Mouse (Mus musculus) effector memory CD4-positive, alpha-beta T cell, adult 7 months (primary cell): ENCODE results near the gene Tmem253. TPM values are rescaled to one million over a fixed set of nuclear protein-coding genes. Genes with fewer than 3 reads are reported as not detected.

Source experiments
- polyA plus RNA-seq: library from polyadenylated mRNA; unstranded; fragments of 100-300 nt; shearing (Covaris generic); gene quantifications from one replicate; pipeline ENCODE4 v1.2.1, GENCODE M21; 2017

The Tmem253 gene
- polyA plus RNA-seq: not detected

GRCm38 (mm10) chr14:52015445-52016100, at the start of gene Tmem253:
Tmem253 (plus strand) TSS chr14:52015658.

GRCm38 (mm10) chr14:51984247-51985231, 30.9 kb upstream of the Tmem253 start, which contains the start of gene Arhgef40:
Arhgef40 (plus strand) TSS chr14:51984719.

GRCm38 (mm10) chr14:52020486-52021137, 5.2 kb downstream of the Tmem253 start, which contains the start of gene Zfp219:
Zfp219 (minus strand) TSS chr14:52020733.

GRCm38 (mm10) chr14:52042359-52042758, 26.9 kb downstream of the Tmem253 start, which contains the start of gene Olfr221:
Olfr221 (minus strand) TSS chr14:52042459.

Other genes starting within 250 kb of the Tmem253 start
- gene Ang4, start 242.1 kb upstream of the Tmem253 start, polyA plus RNA-seq: not detected
- not detected for gene AY358078, start 215.6 kb upstream of the Tmem253 start, polyA plus RNA-seq
- gene Ear6, start 162.0 kb upstream of the Tmem253 start, polyA plus RNA-seq: 0.59 TPM
- gene Mettl17, start 130.8 kb upstream of the Tmem253 start, polyA plus RNA-seq: 38.5 TPM
- gene Slc39a2, start 122.8 kb upstream of the Tmem253 start, polyA plus RNA-seq: not detected
- gene Ndrg2, start 101.5 kb upstream of the Tmem253 start, polyA plus RNA-seq: 11.3 TPM
- gene Tppp2, start 97.2 kb upstream of the Tmem253 start, polyA plus RNA-seq: not detected
- gene Rnase13, start 92.9 kb upstream of the Tmem253 start, polyA plus RNA-seq: not detected
- 1.1 TPM for gene Arhgef40, start 30.9 kb upstream of the Tmem253 start, polyA plus RNA-seq
- 13.6 TPM for gene Zfp219, start 5.1 kb downstream of the Tmem253 start, polyA plus RNA-seq
- gene Olfr221, start 26.8 kb downstream of the Tmem253 start, polyA plus RNA-seq: not detected
- gene Hnrnpc, start 88.4 kb downstream of the Tmem253 start, polyA plus RNA-seq: 483 TPM
- gene Rpgrip1, start 95.0 kb downstream of the Tmem253 start, polyA plus RNA-seq: 7.9 TPM
- gene Supt16, start 181.8 kb downstream of the Tmem253 start, polyA plus RNA-seq: 12.5 TPM
- gene Chd8, start 242.1 kb downstream of the Tmem253 start, polyA plus RNA-seq: 25.6 TPM